Mouse (Mus musculus): ENCODE results near the gene Cacnb2.

Gene Cacnb2

GRCm38 (mm10) chr2:14602788-14603187 lies at the start of gene Cacnb2:
Cacnb2 (plus strand) TSS chr2:14603088.
- in situ Hi-C loops (cut with MboI, MseI): no loop called here

DNA sequence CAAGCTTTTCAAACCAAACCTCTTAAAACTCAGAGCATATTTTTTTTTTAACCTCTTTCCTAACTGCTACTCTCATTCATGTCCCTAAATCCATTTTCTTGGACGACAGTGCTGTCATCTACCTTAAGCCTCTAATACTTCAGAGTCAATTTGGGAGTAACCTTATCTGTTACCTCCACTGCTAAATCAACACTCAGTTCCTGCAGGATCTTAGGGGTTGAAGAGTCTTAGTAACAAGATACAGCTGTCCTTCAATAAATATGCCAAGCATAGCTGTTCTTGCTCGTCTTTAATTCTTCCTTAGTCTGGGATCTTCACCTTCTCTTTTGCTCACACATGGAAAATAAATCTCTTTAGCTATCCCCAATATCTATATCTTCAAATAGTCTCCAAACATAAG lies 34.9 kb upstream of the Cacnb2 start:
- in situ Hi-C loops (cut with MboI, MseI): no loop called here

DNA sequence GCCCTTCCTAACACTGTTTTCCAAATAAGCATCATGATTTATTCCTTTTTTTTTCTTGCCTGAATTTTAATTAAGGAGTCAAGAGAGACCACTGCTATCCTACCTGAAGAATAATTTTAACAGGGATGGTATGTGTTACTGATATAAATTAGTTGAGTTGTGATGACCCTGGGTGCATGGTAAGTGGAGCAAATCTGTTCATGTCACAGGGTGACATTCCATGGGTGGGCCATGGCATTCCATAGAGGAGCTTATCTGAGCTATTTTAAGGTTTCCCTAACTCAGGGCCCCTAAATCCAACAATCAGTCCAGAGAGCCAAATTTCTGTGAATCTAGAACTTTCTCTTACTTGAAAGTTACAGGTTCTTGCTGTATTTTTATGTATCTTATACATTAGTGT lies 31.6 kb upstream of the Cacnb2 start:
- in situ Hi-C loops (cut with MboI, MseI): no loop called here

DNA sequence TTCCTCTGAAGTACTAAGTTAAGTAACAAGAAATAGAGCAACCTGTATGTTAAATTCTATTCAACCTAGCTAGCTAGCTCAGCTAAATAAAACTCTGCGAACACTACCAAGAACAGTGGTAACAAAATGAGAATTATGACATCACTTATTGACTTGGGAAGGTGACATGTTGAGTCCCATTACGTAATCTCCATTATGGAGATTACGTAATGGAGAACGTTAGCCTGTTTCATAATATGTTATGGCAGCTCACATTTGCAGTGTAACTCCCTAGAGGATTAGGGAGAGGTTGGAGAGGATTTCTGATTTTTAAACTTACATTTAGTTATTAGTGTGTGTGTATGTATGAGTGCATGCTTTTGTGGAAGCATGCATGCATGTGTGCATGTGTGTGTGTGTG lies 13.3 kb upstream of the Cacnb2 start:
- in situ Hi-C loops (cut with MboI, MseI): loop anchor here (10.0 kb wide), 1 partner anchor 625 kb away; no protein-coding TSS in a partner anchor

GRCm38 (mm10) chr2:14597909-14598563 lies 4.9 kb upstream of the Cacnb2 start:
- in situ Hi-C loops (cut with MboI, MseI): no loop called here

DNA sequence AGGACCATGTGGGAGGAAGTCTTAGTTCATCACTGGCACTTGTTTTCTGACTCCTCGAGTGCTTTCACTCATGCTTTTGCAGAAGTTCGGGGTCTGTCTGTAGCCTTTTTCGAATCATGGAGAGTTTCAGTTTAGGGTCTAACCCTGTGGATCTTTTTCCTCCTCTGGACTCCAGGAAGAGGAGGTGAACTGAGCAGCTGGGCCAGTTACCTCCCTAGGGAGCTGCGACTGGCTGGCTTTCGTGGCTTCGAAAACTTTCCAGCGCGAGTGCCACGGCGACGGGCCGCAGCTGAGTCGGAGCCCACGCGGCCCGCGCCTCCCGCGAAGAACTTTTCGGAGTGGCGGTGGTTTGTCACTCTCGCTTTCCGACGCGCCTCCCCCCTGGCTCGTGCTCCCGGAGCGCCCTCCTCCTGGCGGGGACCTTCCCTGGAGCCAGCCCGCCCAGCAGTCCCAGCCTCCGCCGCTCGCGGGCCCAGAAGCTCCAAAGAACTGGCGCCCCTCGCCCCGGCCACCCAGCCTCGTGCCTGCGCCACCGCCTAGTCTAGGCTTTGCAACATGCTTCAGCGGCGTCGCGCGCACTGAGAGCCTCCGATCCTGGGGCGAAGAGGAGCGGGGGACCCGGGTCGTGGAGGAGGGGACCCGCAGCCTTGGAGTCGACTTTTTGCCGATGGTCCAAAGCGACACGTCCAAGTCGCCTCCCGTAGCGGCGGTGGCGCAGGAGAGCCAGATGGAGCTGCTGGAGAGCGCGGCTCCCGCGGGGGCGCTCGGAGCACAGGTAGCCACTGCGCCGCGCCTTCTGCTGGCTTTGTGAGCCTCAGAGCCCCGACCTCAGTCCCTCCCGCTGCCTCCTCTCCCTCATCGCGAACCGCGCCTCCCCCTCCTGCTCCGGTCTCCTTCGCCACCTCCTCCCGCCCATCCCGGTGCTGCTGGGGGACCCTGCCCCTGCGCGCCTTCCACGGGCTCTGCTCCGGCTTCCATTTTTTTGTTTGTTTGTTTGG lies 1.2 kb downstream of the Cacnb2 start:
- in situ Hi-C loops (cut with MboI, MseI): no loop called here

DNA sequence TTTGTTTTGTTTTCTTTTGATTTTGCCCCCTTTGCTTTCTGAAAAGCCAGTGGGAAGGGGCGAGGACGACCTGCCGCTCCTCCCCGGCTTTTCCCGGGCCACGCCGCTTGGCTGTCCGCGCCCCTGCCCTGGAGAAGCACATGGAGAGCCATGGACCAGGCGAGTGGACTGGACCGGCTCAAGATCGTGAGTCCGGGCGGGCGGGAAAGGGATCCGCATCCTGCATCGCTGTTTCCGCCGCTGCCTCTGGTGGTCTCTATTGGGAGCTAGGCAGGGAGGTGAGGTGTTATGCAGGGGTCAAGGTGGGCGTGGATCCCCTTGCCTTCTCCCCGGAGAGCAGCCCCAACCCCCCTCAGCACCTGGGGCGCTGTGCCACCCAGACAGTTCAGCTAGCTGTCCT lies 1.9 kb downstream of the Cacnb2 start:
- in situ Hi-C loops (cut with MboI, MseI): no loop called here

- in situ Hi-C loops (cut with MboI, MseI): no loop called here
Observed at GRCm38 (mm10) chr2:14605207-14605606, 2.3 kb downstream of the Cacnb2 start.

GRCm38 (mm10) chr2:14608606-14609005 lies 5.7 kb downstream of the Cacnb2 start:
- in situ Hi-C loops (cut with MboI, MseI): no loop called here

GRCm38 (mm10) chr2:14612705-14613104 lies 9.8 kb downstream of the Cacnb2 start:
- in situ Hi-C loops (cut with MboI, MseI): no loop called here

DNA sequence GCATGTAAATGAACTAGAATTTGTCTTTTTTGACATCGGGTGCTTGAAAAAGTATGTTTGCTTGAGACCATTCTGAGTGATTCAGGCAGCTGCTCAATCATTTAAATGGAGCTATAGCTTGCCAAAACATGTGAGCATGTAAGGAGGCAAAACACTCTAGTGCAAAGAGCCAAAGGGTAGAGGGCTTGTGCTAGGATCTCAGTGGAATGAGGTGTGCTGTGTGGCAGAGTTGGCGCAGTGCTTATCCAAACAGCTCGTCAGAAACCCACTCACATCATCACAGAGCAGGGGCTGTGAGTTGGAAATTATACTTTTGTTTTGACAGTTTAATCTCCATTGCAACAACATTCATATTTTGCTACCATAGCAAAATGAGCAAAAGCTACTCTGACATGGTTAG lies 13.5 kb downstream of the Cacnb2 start:
- in situ Hi-C loops (cut with MboI, MseI): no loop called here

DNA sequence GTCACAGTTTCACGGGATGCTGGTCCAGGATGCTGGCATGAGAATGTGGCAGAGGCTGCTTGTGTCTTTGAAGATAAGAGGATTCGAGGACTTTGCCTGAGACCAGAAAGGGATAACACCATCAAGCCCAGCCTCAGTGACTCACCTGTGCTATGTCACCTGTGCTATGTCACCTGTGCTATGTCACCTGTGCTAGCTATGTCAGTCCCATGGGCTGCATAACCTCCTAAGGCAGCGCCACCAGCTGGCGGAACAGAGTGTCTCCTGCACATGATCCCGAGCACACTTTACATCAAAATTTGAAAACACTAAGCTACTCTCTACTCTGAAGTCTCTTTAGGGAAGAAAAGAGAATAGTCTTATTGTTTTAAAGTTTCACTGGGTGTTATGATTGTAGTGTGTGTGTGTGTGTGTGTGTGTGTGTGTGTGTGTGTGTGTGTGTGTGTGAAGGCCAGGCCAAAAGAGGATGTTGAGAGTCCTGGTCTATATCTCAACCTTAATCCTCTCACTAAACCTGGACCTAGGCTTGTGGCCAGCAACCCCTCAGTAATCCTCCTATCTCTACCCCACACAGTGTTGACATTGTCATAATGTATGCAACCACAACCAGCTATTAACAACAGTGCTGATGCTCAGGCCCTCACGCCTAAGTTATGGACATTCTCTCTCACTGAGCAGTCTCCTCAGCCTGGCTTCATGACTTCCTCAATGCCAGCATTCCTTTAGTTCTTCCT lies 17.4 kb downstream of the Cacnb2 start:
- in situ Hi-C loops (cut with MboI, MseI): no loop called here

DNA sequence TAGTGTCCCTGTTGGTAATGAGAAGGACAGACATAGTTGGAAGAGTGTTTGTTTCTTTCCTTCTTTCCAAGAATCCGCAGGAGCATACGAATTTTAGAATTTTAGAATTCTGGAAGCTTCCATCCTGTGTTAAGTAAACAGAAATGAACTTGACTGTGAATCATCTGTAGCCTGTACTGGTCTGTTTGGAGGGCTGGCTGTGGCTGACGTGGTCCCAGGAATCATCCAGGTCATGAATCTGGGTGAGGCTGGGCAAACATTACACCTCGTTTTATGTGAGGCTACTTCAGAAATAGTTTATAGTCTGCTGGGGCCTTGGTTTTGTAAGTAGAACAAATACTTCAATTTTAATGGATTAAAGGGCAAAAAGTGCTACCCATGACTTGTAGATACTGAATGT lies 18.0 kb downstream of the Cacnb2 start:
- in situ Hi-C loops (cut with MboI, MseI): no loop called here

GRCm38 (mm10) chr2:14623820-14624219 lies 20.9 kb downstream of the Cacnb2 start:
- in situ Hi-C loops (cut with MboI, MseI): no loop called here

GRCm38 (mm10) chr2:14629814-14630492 lies 27.1 kb downstream of the Cacnb2 start:
- in situ Hi-C loops (cut with MboI, MseI): no loop called here

DNA sequence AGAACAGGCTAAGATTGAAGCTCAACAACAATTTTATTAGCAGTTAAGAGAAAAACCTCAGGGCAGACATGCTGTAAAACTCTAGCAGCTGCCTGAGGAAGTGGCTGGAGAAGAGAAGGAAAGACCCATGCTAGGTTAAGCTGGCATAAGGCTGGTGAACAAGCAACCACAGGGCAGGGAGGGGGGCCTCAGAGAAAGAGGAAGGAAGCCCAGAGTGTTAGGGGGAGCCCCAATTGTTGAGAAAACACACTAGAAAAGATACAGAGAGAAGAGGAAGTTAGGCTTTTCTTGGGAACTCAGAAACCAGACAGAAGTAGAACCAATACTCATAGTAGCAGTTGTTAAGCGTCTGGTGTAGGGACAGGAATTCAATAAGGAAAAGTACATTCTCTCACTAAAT lies 28.7 kb downstream of the Cacnb2 start:
- in situ Hi-C loops (cut with MboI, MseI): no loop called here

- in situ Hi-C loops (cut with MboI, MseI): no loop called here
Observed at GRCm38 (mm10) chr2:14633202-14633601, 30.3 kb downstream of the Cacnb2 start.

DNA sequence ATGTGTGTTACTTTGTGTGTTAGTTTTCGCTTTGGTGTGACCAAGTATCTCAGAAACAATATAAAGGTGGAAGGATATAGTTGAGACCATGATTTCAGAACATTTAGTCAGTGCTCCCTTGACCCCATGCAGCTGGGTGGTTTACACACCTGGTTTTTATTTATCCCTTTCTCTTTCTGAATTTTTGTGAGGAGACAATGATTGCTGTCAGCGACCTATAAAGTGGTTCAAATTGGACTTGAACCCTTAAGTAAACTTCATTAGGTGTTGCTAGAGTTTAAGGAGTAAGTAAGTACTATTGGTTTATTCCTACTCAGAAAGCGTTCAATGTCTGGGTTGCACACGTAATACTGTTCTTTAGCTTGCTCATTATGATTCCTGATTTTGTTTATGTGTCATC lies 36.4 kb downstream of the Cacnb2 start:
- in situ Hi-C loops (cut with MboI, MseI): no loop called here

DNA sequence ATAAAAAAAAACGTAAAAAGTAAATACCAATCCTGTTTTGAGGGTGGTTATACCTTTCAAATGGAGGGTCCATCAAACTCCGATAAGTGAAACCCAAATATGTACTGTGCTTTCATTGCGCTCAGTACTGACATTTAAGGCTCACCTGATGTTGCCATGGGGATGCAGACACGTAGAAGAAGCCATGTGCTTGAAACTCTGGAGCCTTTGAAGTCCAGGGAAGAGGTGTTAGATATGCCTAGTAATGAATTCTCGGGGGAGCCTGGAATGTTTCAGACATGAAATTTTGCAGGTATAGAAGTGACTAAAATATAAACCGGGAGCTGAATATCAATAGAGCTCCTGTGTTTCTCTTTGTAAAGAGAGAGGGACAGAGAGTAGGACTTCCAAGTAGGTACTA lies 37.0 kb downstream of the Cacnb2 start:
- in situ Hi-C loops (cut with MboI, MseI): no loop called here

- in situ Hi-C loops (cut with MboI, MseI): no loop called here
Observed at GRCm38 (mm10) chr2:14641040-14641439, 38.2 kb downstream of the Cacnb2 start.

GRCm38 (mm10) chr2:14651268-14651667 lies 48.4 kb downstream of the Cacnb2 start:
- in situ Hi-C loops (cut with MboI, MseI): no loop called here

GRCm38 (mm10) chr2:14656673-14657072 lies 53.8 kb downstream of the Cacnb2 start:
- in situ Hi-C loops (cut with MboI, MseI): no loop called here
